Mouse (Mus musculus) left cerebral cortex, postnatal 14 days (tissue): ENCODE measurements around the gene Tmem110. TPM values are rescaled to one million over a fixed set of nuclear protein-coding genes. Genes with fewer than 3 reads are reported as not detected.
A peak's percentile ranks its signal among the peaks of the same experiment; 100 is the strongest.

Experiments
- DNase-seq, 2 experiments: peaks; one replicate each; pipeline ENCODE4 v3.0.0; 2021 to 2022; ENCODE audit warnings: low spot score in 2 of 2, mixed read lengths in 1 of 2
- intact Hi-C: fragments of 180-260 bp; cut with DNase I; formaldehyde crosslinking; loops from one replicate; pipeline ENCODE4 v1.15.1; 2025
- total RNA-seq, 2 experiments: library from RNA; stranded (reverse); gene quantifications; 2 replicates each; pipeline ENCODE4 v1.2.3; 2021

Tmem110 gene
- total RNA-seq, 2 experiments from 2014 or later = 21.0 to 22.1 TPM

DNA sequence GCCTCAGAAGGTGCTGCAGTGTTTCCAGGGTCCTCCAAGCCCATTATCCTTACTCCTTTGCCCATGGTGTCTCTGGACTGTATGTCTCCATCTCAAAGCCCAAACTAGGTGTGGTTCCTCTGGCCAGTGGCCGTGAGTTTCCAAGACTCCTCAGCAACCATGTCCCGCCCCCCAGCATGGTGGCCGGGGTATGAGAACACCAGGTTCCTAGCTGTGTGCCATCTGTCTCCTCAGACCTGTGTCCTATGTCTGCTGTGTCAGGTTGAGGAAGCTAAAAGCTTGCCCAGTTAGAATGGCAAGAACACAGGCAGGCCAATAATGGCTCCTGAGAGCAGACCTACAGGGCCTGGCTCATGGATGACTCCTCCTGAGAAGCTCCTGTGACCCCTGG is 56.3 kb downstream of the Tmem110 start:
- intact Hi-C loops = loop anchor here (5.0 kb wide), 1 partner anchor 61 kb away; the partner anchor contains the start of gene Itih1
- DNase-seq = no peak

DNA sequence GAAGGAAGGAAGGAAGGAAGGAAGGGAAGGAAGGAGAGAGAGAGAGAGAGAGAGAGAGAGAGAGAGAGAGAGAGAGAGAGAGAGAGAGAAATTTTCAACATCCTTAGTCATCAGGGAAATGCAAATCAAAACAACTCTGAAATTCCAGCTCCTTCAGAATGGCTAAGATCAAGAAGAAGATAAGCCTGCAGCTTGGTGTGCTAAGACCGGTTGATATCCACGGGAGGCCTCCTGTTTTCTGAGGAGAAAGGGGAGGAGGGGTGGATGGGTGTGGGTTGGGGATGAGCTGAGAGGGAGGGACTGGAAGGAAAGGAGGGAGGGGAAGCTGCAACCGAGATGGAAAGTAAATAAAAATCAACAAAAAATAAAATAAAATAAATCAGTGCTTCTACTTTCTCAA is 59.9 kb downstream of the Tmem110 start:
- no peak for DNase-seq
- intact Hi-C loops = no loop called here

DNA sequence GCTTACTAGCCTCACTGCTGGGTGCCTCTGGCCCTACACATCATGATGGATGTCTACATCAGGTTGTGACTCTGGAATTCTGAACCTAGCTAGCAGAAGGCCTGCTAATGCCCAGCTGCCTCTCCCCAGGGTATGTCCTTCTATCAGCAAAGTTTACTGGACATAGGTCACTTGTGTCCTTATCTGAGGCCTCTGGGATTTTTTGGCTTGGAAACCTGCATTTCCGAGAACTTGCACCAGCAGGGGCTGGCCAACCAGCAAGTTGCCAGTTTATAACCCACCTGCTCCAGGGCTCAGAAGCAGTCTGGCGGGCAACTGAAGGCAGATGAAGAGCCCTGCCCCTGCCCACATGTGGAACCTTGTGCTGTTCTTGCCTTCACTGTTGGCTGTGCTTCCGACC is 60.8 kb downstream of the Tmem110 start, which contains the start of gene Itih4:
Itih4 (plus strand) TSS at position 273 of the 400 bp plus-strand sequence.
- DNase-seq = no peak
- intact Hi-C loops = no loop called here

DNA sequence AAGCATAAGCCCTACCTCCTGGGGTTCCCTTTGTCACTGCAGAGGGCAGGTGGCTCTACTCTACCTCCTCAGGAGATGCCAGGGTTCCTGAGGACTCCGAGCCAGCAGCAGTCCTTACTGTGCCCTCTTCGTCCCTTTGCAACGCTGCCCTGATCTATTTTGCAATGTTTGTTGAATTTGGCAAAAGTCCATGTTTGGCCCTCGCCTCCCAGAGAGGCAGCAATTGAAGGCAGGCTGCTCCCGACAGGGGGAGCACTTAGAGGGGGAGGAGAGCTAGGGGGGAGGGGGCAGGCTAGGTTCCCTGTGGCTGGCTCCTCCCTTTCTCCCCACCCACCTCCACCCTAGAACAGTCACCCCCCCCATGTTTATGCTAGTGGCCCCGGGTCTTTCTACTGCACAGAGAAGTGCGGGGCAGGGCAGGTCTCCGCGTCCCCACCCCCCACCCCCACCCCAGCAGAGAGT is 62.9 kb downstream of the Tmem110 start:
- intact Hi-C loops = no loop called here
- DNase-seq = no peak

DNA sequence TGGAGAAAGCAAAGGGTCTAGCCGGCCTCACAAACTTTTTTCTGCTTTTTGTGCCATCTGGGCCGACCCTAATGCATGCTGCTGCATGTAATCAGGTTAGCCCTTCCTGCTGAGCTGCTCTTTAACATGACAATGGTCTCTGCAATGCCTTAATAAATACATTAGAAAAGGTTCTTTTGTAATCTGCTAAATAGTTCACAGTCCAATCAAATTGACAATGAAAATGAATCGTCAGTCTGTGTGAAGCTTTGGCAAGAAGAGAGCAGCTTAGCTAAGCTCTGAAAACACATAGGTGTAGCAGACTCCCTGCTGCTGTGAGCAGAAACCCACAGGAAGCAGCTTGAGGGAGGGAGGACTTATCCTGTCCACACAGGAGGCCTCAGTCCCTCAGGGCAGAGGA is 74.6 kb downstream of the Tmem110 start:
- DNase-seq = no peak
- intact Hi-C loops = no loop called here

DNA sequence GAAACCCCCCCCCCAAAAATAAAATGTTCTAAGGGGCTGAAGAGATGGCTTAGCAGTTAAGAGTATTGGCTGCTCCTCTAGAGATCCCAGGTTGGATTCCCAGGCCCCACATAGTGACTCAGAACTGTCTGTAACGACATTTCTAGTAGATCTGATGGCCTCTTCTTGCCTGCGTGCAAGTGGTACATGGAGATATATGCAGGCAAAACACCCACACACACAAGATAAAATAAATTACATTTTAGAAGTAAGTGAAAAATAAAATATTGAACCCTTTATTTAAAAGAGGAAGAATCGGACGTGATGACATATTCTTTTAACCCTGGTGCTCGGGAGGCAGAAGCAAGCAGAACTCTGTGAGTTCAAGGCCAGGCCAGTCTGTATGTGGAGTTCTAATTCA is 77.2 kb downstream of the Tmem110 start:
- intact Hi-C loops = no loop called here
- no peak for DNase-seq

DNA sequence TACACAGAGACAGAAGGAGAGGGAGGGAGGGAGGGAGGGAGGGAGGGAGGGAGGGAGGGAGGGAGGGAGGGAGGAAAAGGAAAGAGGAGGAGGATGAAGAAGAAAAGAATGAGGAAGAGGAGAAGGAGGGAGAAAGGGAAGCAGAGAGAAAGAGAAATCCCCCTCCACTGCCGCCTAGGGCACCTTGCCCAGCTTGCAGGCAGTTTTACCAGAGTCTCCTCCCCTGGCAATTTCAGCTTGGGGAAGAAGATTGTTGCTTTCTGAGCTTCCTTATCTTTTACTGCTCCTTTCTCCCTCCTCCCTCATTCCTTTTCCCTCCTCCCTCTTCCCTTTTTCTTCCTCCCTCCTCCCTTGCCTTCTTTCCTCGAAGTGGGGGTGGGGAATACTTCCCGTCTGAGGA is 77.6 kb downstream of the Tmem110 start:
- intact Hi-C loops = no loop called here
- no peak for DNase-seq

DNA sequence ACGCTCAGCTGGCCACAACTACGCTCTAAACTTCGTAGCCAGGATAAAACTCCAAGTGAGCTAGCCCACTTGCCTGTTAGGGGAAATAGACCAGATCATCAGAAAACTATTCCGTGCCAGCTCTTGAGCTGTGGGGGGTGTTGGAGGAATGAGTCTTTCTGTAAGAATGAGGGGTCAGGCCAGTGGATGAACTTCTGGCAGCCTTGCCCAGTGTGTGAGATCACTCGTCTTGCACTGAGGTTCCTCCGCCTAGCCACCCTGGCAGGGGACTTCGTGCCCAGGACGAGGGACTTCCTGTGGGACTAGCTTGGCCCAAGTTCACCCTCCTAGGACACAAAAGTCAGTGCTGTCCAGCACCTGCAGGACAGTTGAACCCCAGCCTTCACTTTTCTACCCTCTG is 78.9 kb downstream of the Tmem110 start:
- DNase-seq = no peak
- intact Hi-C loops = no loop called here

DNA sequence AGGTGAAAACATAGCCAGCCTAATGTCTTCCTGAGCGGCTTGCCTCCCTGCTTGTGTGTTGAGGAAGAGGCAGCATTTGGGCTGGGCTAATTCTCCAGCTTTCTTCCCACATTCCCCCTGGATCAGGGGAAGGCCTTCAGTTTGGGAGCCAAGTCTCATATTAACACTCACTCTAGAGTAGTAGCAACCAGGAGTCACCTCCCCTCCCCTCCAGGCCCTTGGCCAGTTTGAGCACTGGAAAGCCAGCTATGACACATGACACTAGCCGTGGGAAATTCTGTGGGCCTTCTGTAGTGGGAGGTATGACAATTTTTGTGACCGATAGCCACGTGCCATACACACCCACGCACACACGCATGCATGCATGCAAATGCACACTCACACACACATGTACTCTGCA is 80.6 kb downstream of the Tmem110 start:
- DNase-seq = no peak
- intact Hi-C loops = no loop called here

DNA sequence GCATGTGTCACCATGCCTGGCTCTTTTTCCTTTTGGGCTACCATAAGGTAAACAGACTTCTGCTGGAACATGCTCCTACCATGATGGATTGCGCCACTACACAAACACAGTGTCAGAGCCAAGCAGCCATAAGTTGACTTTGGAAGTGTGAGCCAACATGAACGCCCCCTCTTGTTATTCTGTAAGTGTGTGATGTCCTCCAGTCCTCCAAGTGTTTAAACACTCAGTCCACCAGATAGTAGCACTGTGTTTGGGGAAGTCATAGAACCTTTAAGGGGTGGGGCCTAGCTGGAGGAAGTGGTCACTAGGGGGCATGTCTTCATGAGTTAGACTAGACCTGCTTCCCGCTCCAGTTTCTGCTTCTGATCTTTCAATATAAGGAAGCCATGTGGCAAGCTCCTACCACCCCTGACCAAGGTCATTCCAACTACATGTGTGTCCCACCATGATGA is 82.5 kb downstream of the Tmem110 start:
- intact Hi-C loops = no loop called here
- DNase-seq = no peak

DNA sequence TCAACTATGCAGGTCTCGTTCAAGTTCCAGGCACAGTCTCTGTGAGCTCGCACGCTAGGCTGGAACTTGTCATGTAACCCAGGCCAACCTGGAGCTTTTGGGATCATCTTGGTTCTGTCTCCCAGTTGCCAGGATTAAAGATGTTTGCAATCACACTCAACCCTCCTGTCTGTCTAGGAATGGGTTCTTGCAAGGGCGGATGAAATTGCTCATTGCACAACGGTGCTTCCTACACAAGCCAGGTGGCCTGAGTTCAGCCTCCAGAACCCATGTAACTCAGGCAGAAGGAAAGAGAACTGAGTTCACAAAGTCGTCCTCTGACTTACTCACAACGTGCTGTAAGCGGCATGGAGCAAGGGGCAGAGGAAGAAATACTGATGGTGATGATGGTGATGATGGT is 85.8 kb downstream of the Tmem110 start:
- intact Hi-C loops = no loop called here
- DNase-seq = no peak

DNA sequence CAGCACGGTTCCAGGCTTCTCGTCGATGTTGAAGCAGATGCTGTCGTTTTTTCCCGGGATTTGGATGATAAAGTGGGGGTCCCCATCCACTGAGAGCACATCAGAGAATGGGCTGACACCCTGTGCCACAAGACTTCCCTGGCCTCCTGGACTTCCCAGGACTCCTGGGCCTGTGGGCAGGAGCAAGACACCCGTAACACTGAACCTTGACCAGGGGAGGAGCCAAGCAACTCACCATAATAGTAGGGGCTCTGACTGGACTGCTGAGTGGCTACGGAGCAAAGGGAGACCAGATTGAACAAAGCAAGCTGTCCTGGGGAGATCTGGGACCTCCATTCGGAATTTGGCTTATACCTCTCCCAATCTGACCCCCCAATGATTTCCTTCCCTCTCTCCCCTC is 87.3 kb downstream of the Tmem110 start:
- DNase-seq = no peak
- intact Hi-C loops = no loop called here

DNA sequence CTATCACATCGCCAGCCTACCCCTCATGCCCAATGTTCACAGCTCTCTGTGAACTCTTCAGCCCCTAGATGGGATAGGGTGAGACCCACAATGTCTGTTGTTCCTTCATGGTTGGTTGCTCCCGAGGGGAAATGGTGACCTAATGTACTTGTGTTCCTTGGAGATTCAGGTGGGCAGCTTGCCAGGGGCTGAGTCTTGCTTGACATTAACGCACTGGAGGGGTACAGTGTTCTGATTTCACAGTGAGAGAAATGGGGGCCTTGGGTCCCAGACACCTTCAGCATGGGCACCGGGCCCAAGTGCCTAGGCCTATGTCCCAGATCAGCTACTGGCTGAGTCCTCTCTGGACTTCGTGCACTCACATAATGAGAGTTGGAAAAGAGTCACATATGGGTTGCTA is 88.0 kb downstream of the Tmem110 start:
- DNase-seq = no peak
- intact Hi-C loops = no loop called here

DNA sequence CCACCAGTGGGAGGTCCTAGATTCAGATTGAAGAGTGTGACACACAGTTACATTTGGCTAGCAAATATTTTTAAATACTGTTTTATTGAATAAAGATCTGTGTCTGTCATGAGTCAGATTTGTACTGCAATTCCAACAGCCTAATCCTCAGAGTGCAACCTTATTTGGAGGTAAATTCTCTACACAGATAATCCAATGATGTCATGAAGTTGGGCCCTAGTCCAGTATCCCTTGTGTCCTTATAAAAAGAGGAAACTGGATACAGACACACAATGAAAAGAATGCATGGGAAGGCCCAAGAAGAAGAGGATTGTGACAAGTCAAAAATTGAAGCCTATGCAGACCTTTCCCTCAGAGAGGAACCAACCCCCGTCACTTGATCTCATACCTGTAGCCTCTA is 91.1 kb downstream of the Tmem110 start:
- intact Hi-C loops = no loop called here
- DNase-seq = no peak

DNA sequence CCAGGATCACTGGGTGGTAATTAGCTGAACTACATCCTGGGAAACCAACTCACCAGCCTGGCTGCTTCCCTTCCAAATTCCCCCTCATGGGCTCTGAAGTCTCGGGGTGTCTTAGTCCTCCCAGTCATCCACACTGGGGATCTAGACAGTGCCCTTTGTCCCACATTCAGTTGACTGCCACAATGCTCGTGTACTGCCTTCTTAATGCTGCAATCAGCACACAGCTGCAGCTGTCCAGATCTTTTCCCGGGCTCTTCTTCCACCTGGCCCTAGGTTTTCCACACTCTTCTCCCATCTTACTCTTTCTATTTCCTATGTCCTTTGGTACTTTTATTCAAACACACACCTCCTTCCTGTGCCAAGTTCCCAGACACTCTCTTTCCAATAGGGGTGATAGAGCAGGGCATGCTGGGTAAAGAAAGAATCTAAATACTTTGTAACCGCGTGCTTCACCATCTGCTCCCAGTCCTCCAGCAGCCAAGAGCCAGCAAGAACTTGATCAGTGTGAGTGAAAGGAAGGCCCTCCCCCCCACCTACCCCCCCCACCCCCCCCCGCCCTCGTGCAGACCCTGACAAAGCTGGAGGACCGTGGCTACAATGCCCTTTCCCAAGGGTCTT is 96.8 kb downstream of the Tmem110 start:
- intact Hi-C loops = no loop called here
- peak in 1 of 2 experiments; percentile 46 for DNase-seq

DNA sequence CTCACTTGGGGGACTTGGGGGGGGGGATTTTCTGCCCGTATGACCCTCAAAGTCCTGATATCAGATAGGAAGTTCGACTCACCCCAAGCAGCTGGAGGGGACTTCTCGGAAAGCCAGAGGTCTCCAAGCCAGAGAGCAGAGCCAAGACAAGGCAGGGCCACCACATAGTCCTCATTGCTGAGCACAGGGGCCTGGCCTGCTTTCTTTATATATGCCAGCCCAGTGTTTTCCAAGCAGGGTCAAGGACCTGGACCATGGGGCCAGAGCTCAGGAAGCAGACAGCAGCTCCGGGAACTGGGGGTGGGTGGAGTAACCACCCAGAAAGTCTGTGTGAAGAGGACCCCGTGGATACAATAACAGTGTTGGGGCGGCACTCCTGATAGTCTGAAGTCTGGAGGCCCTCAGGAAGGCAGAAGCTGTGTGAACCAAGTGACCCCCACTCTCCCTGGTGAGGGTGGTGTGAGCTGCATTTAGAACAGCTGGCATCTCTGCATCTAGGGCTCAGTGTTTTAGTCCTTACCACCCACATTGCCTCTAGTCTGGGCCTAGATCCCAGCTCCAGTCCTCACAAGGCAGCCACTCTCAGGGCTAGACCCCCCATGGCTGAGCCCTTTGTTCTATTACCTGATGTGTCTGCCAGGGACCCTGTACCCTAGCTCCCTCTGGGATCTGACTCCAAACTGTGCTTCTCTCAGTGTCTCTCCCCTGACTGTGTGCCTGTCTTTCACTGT is 98.2 kb downstream of the Tmem110 start, which contains the start of gene Itih3:
Itih3 (minus strand) TSS at position 386 of the 731 bp plus-strand sequence.
- intact Hi-C loops = no loop called here

DNA sequence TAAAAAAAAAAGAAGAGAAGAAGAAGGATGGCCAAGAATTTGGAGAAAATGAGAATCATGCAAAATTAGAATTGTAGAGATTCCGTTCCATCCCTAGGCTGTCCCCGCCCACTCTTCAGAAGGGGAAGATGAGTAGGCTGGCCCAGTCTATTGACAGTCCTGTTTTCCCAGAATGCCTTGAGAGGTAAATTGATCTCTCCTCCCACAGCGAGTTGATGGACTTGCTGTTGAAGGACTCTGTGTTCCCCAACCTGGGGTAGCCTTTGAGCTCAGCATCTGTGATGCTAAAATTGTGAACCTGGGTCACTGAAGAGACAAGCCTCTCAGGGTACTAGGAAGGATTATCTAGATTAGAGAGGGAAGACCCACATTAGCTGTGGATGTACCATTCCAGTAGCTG is 100.1 kb downstream of the Tmem110 start:
- intact Hi-C loops = no loop called here
- DNase-seq = no peak

More for the DNA sequence above, 98.2 kb downstream of the Tmem110 start, which contains the start of gene Itih3:
- DNase-seq = peak; percentile 35 to 62
